Mouse (Mus musculus): ENCODE measurements at regions not wholly inside any gene's neighbourhood (a gene's known extent, or its start where the extent isn't known, plus 50 kb on each side); places are given as distances from the start of the nearest gene placed in this dataset.
A peak's percentile ranks its signal among the peaks of the same experiment; 100 is the strongest.

GRCm38 (mm10) chr6:99892204-99892603, 166.0 kb upstream of the Prok2 start:
- 0 out of 2 replicates have a peak, but pooled peaks cover 3% of the 10 kb centered on the region for H3K9me3 ChIP-seq
- H3K27ac ChIP-seq (replicated peaks): no peak overlapping the region
- H3K27me3 ChIP-seq: peaks cover 29% of the 10 kb centered on the region
- no peak for ATAC-seq (ENCODE audit: low read depth)
- H3K4me1 ChIP-seq (replicated peaks): 0 out of 2 replicates have a peak, but pooled peaks cover 4% of the 10 kb centered on the region
- H3K4me3 ChIP-seq: no peak overlapping the region
- H3K4me2 ChIP-seq: no peak overlapping the region
- no peak overlapping the region for H3K9ac ChIP-seq
- 77% methylated on average over 9 of the region's 9 CpGs for WGBS
- H3K36me3 ChIP-seq: no peaks in the 10 kb centered on the region

- Histone ChIP-seq H3K4me1 (replicated peaks) (0 out of 2 replicates have a peak, but pooled peaks cover 4% of the 10 kb centered on the region), H3K4me2 (no peak overlapping the region), H3K9ac (no peak overlapping the region), H3K27ac (replicated peaks) (no peak overlapping the region), H3K27me3 (peaks cover 27% of the 10 kb centered on the region), H3K36me3 (no peaks in the 10 kb centered on the region), H3K4me3 (no peak overlapping the region), H3K9me3 (0 out of 2 replicates have a peak, but pooled peaks cover 3% of the 10 kb centered on the region)
- no peak for ATAC-seq (ENCODE audit: low read depth)
- WGBS: 64% methylated on average over 2 of the region's 2 CpGs
Measured at GRCm38 (mm10) chr6:99891790-99892189, 165.6 kb upstream of the Prok2 start.

- 87% methylated on average over 5 of the region's 5 CpGs for WGBS
- Histone ChIP-seq H3K27ac (replicated peaks) (no peak overlapping the region), H3K36me3 (no peaks in the 10 kb centered on the region), H3K4me3 (no peak overlapping the region), H3K4me2 (no peak overlapping the region), H3K9ac (no peak overlapping the region), H3K27me3 (peaks cover 35% of the 10 kb centered on the region), H3K4me1 (replicated peaks) (0 out of 2 replicates have a peak, but pooled peaks cover 4% of the 10 kb centered on the region), H3K9me3 (0 out of 2 replicates have a peak, but pooled peaks cover 3% of the 10 kb centered on the region)
- ATAC-seq (ENCODE audit: low read depth): no peak
Measured at GRCm38 (mm10) chr6:99890805-99891204, 164.6 kb upstream of the Prok2 start.

- no peaks in the 10 kb centered on the region for H3K36me3 ChIP-seq
- H3K4me2 ChIP-seq: no peak overlapping the region
- H3K27ac ChIP-seq (replicated peaks): no peak overlapping the region
- 38% methylated on average over 9 of the region's 9 CpGs for WGBS
- H3K27me3 ChIP-seq: peaks cover 44% of the 10 kb centered on the region
- 0 out of 2 replicates have a peak, but pooled peaks cover 3% of the 10 kb centered on the region for H3K9me3 ChIP-seq
- 0 out of 2 replicates have a peak, but pooled peaks cover 4% of the 10 kb centered on the region for H3K4me1 ChIP-seq (replicated peaks)
- no peak overlapping the region for H3K9ac ChIP-seq
- peak; percentile 23; the same call in 1 of the 2 replicates for ATAC-seq (ENCODE audit: low read depth)
- H3K4me3 ChIP-seq: no peak overlapping the region
Measured at GRCm38 (mm10) chr6:99889055-99889454, 162.9 kb upstream of the Prok2 start.

- no peak for ATAC-seq (ENCODE audit: low read depth)
- 39% methylated on average over 8 of the region's 8 CpGs for WGBS
Measured at GRCm38 (mm10) chr6:99887904-99888303, 161.7 kb upstream of the Prok2 start.

GRCm38 (mm10) chr6:99884755-99885154, 158.6 kb upstream of the Prok2 start:
- no peak for ATAC-seq (ENCODE audit: low read depth)
- peaks cover 38% of the 10 kb centered on the region for H3K27me3 ChIP-seq
- 0 out of 2 replicates have a peak, but pooled peaks cover 4% of the 10 kb centered on the region for H3K4me1 ChIP-seq (replicated peaks)
- 18% methylated on average over 7 of the region's 7 CpGs for WGBS
- no peak overlapping the region for H3K9ac ChIP-seq
- H3K27ac ChIP-seq (replicated peaks): no peak overlapping the region
- no peaks in the 10 kb centered on the region for H3K9me3 ChIP-seq
- H3K4me2 ChIP-seq: no peak overlapping the region
- H3K36me3 ChIP-seq: no peaks in the 10 kb centered on the region
- H3K4me3 ChIP-seq: no peak overlapping the region

More at GRCm38 (mm10) chr6:99887904-99888303, 161.7 kb upstream of the Prok2 start:
- H3K27ac ChIP-seq (replicated peaks): no peak overlapping the region
- no peak overlapping the region for H3K4me3 ChIP-seq
- H3K4me2 ChIP-seq: no peak overlapping the region
- H3K4me1 ChIP-seq (replicated peaks): 0 out of 2 replicates have a peak, but pooled peaks cover 4% of the 10 kb centered on the region
- H3K9ac ChIP-seq: no peak overlapping the region
- H3K9me3 ChIP-seq: 0 out of 2 replicates have a peak, but pooled peaks cover 3% of the 10 kb centered on the region
- peaks cover 46% of the 10 kb centered on the region for H3K27me3 ChIP-seq
- no peaks in the 10 kb centered on the region for H3K36me3 ChIP-seq

- Histone ChIP-seq H3K4me1 (replicated peaks) (0 out of 2 replicates have a peak, but pooled peaks cover 4% of the 10 kb centered on the region), H3K27me3 (peaks cover 36% of the 10 kb centered on the region), H3K36me3 (no peaks in the 10 kb centered on the region), H3K4me3 (no peak overlapping the region), H3K4me2 (no peak overlapping the region), H3K9me3 (no peaks in the 10 kb centered on the region), H3K9ac (no peak overlapping the region), H3K27ac (replicated peaks) (no peak overlapping the region)
- no peak for ATAC-seq (ENCODE audit: low read depth)
- 87% methylated on average over 3 of the region's 3 CpGs for WGBS
Measured at GRCm38 (mm10) chr6:99884054-99884453, 157.9 kb upstream of the Prok2 start.

GRCm38 (mm10) chr6:99881606-99882005, 155.4 kb upstream of the Prok2 start:
- ATAC-seq (ENCODE audit: low read depth): no peak
- H3K9ac ChIP-seq: no peak overlapping the region
- no peaks in the 10 kb centered on the region for H3K9me3 ChIP-seq
- 21% methylated on average over 4 of the region's 4 CpGs for WGBS
- H3K27me3 ChIP-seq: peaks cover 27% of the 10 kb centered on the region
- H3K27ac ChIP-seq (replicated peaks): no peak overlapping the region
- no peaks in the 10 kb centered on the region for H3K36me3 ChIP-seq
- H3K4me1 ChIP-seq (replicated peaks): no peaks in the 10 kb centered on the region
- H3K4me2 ChIP-seq: no peak overlapping the region
- no peak overlapping the region for H3K4me3 ChIP-seq

GRCm38 (mm10) chr6:99874852-99875251, 148.7 kb upstream of the Prok2 start:
- Histone ChIP-seq H3K9ac (no peak overlapping the region), H3K27me3 (no peaks in the 10 kb centered on the region), H3K27ac (replicated peaks) (no peak overlapping the region), H3K9me3 (no peaks in the 10 kb centered on the region), H3K4me2 (no peak overlapping the region), H3K4me1 (replicated peaks) (no peaks in the 10 kb centered on the region), H3K36me3 (no peaks in the 10 kb centered on the region), H3K4me3 (no peak overlapping the region)
- no peak for ATAC-seq (ENCODE audit: low read depth)
- 89% methylated on average over 4 of the region's 4 CpGs for WGBS

GRCm38 (mm10) chr6:99874029-99874428, 147.8 kb upstream of the Prok2 start:
- Histone ChIP-seq H3K4me3 (no peak overlapping the region), H3K4me2 (no peak overlapping the region), H3K9me3 (no peaks in the 10 kb centered on the region), H3K9ac (no peak overlapping the region), H3K36me3 (no peaks in the 10 kb centered on the region), H3K27me3 (no peaks in the 10 kb centered on the region), H3K4me1 (replicated peaks) (no peaks in the 10 kb centered on the region), H3K27ac (replicated peaks) (no peak overlapping the region)
- WGBS: 81% methylated on average over 4 of the region's 4 CpGs
- ATAC-seq (ENCODE audit: low read depth): no peak

- ATAC-seq (ENCODE audit: low read depth): no peak
- no peaks in the 10 kb centered on the region for H3K9me3 ChIP-seq
- H3K27me3 ChIP-seq: peaks cover 8% of the 10 kb centered on the region; the same call in 1 of the 2 replicates
- no peak overlapping the region for H3K4me2 ChIP-seq
- peaks cover 24% of the 10 kb centered on the region for H3K4me1 ChIP-seq (replicated peaks)
- H3K4me3 ChIP-seq: no peak overlapping the region
- H3K36me3 ChIP-seq: no peaks in the 10 kb centered on the region
- H3K27ac ChIP-seq (replicated peaks): no peak overlapping the region
- H3K9ac ChIP-seq: no peak overlapping the region
- WGBS: 80% methylated on average over 9 of the region's 9 CpGs
Measured at GRCm38 (mm10) chr6:99866061-99866460, 139.9 kb upstream of the Prok2 start.

GRCm38 (mm10) chr6:99864949-99865348, 138.8 kb upstream of the Prok2 start:
- ATAC-seq (ENCODE audit: low read depth): peak; percentile 59; the same call in 1 of the 2 replicates
- H3K4me1 ChIP-seq (replicated peaks): peaks cover 24% of the 10 kb centered on the region
- 55% methylated on average over 3 of the region's 3 CpGs for WGBS
- no peaks in the 10 kb centered on the region for H3K9me3 ChIP-seq
- H3K4me2 ChIP-seq: no peak overlapping the region
- peaks cover 8% of the 10 kb centered on the region; the same call in 1 of the 2 replicates for H3K27me3 ChIP-seq
- H3K36me3 ChIP-seq: no peaks in the 10 kb centered on the region
- no peak overlapping the region for H3K4me3 ChIP-seq
- H3K9ac ChIP-seq: no peak overlapping the region
- H3K27ac ChIP-seq (replicated peaks): no peak overlapping the region

- ATAC-seq (ENCODE audit: low read depth): 0 out of 2 replicates have a peak, but pooled peaks have one; percentile 5
- WGBS: 40% methylated on average over 9 of the region's 9 CpGs
- Histone ChIP-seq H3K4me3 (no peak overlapping the region), H3K4me2 (no peak overlapping the region), H3K27ac (replicated peaks) (no peak overlapping the region), H3K27me3 (peaks cover 8% of the 10 kb centered on the region; the same call in 1 of the 2 replicates), H3K36me3 (no peaks in the 10 kb centered on the region), H3K9me3 (no peaks in the 10 kb centered on the region), H3K9ac (no peak overlapping the region), H3K4me1 (replicated peaks) (peaks cover 24% of the 10 kb centered on the region)
Measured at GRCm38 (mm10) chr6:99863418-99863817, 137.2 kb upstream of the Prok2 start.

All from neural tube, embryonic 13.5 days (tissue).